Mouse (Mus musculus): ENCODE results near the gene Pde3b.
"Not testable (repeated sequence)": the region's sequence is repeated elsewhere in the genome, so short reads cannot be mapped to it uniquely, and the experiment has no call there.

Pde3b gene

GRCm38 (mm10) chr7:114414421-114415335 lies at the start of gene Pde3b:
TSS of gene Pde3b (plus strand) at chr7:114415281.
- peak; percentile 73 to 75 for DNase-seq

GRCm38 (mm10) chr7:114402130-114402529 lies 13.0 kb upstream of the Pde3b start:
- DNase-seq, result no peak

GRCm38 (mm10) chr7:114415336-114416020 lies 397 bp downstream of the Pde3b start:
- DNase-seq, result peak; percentile 62 to 70

- peak; percentile 64 to 69 for DNase-seq
Observed at GRCm38 (mm10) chr7:114416021-114416845, 1.2 kb downstream of the Pde3b start.

- not testable (repeated sequence) for DNase-seq
Observed at GRCm38 (mm10) chr7:114419331-114419730, 4.2 kb downstream of the Pde3b start.

GRCm38 (mm10) chr7:114420918-114421317 lies 5.8 kb downstream of the Pde3b start:
- no peak for DNase-seq

GRCm38 (mm10) chr7:114422224-114422623 lies 7.1 kb downstream of the Pde3b start:
- DNase-seq, result no peak

- no peak for DNase-seq
Observed at GRCm38 (mm10) chr7:114429768-114430167, 14.7 kb downstream of the Pde3b start.

GRCm38 (mm10) chr7:114431966-114432365 lies 16.9 kb downstream of the Pde3b start:
- no peak for DNase-seq

- no peak for DNase-seq
Observed at GRCm38 (mm10) chr7:114439726-114440125, 24.6 kb downstream of the Pde3b start.

GRCm38 (mm10) chr7:114440494-114440893 lies 25.4 kb downstream of the Pde3b start:
- no peak for DNase-seq

- DNase-seq, result peak; percentile 45 to 48
Observed at GRCm38 (mm10) chr7:114452876-114453275, 37.8 kb downstream of the Pde3b start.

- peak; percentile 64 for DNase-seq
Observed at GRCm38 (mm10) chr7:114453300-114453990, 38.4 kb downstream of the Pde3b start.

- no peak for DNase-seq
Observed at GRCm38 (mm10) chr7:114454858-114455257, 39.8 kb downstream of the Pde3b start.

- no peak for DNase-seq
Observed at GRCm38 (mm10) chr7:114456904-114457303, 41.8 kb downstream of the Pde3b start.

GRCm38 (mm10) chr7:114459909-114460308 lies 44.8 kb downstream of the Pde3b start:
- DNase-seq, result no peak

- DNase-seq, result no peak
Observed at GRCm38 (mm10) chr7:114461727-114462126, 46.6 kb downstream of the Pde3b start.

GRCm38 (mm10) chr7:114466358-114466757 lies 51.3 kb downstream of the Pde3b start:
- DNase-seq, result no peak

GRCm38 (mm10) chr7:114472471-114472870 lies 57.4 kb downstream of the Pde3b start:
- DNase-seq, result no peak

- DNase-seq, result no peak
Observed at GRCm38 (mm10) chr7:114474889-114475288, 59.8 kb downstream of the Pde3b start.

GRCm38 (mm10) chr7:114477884-114478283 lies 62.8 kb downstream of the Pde3b start:
- no peak for DNase-seq

GRCm38 (mm10) chr7:114478901-114479300 lies 63.8 kb downstream of the Pde3b start:
- peak in 1 of 2 experiments; percentile 21 for DNase-seq
